Mouse (Mus musculus) neutrophil, adult 83 days (primary cell): ENCODE data around the gene 1700014D04Rik. TPM values are rescaled to one million over a fixed set of nuclear protein-coding genes. Genes with fewer than 3 reads are reported as not detected.

Experiments used
- total RNA-seq, 2 experiments: library from RNA; stranded (reverse); gene quantifications; one replicate each; pipeline ENCODE4 v1.2.4; 2023

The 1700014D04Rik gene
- not detected for total RNA-seq

DNA sequence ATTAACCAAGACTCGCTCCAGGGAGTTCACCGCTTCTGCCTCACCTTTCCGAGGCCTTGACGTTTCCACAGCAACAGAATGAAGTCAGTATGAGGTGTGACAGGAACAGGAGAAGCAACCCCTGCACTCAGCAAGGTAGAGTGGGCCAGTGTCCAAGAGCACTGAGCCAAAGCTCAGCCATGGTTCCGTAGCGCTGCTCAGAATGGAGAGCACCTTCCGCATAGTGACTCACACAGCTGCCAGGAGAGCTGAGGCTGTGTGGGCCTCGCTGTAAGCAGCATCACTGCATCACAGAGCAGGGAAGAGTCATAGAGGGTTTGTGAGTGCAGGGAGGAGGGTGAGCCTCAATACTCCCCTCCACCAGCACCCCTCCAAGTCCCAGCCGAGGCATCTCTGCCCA is at the start of gene 1700014D04Rik:
1700014D04Rik (minus strand) TSS at position 42 of the 400 bp plus-strand sequence.

GRCm38 (mm10) chr13:59782145-59782544 is 35.6 kb upstream of the 1700014D04Rik start, which contains the start of gene Gm49354:
Gene Gm49354, minus strand, starts transcription at chr13:59782245.

DNA sequence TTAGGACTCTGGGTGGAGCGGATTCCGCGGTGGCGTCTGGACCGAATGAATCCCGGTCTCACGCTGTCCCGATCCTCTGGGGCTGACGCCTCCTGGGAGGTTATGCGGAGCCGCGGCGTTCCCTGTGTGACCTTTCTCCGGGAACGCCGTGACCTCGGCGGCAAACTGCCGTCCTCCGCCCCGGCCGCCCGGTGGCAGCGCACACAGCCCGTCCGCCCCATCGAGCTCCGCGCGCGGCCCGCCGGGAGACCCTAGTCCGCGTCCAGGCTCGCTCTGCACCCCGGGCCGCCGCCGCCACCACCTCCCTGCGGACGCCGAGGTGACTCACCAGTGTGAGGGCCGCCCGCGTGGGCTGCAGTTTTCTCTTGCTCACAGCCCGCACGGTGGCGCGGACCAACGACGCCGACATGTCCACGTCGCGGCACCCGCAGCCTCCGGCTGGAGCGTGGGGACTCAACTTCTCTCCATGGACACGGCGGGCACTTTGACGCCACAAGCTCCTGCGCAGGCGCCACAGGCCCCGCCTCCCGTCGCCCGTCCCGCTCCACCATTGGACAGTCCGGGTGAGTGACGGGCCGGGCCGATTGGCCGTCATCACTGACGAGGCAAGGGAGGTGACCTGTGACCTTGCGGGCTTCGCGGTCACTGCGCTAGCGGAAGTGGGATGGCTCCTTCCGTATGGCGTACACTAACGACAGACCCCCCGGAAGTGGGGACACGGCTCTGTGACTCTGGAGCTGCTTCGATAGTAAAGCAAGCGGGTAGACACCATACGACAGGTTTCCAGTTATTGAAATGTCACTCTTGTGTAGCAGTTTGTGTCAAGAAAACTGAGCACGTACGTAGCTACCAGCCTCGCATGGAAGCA is 23.0 kb upstream of the 1700014D04Rik start, which contains the start of gene Isca1:
Isca1 (minus strand) TSS at position 515 of the 868 bp plus-strand sequence.

GRCm38 (mm10) chr13:59731652-59732051 is 14.9 kb downstream of the 1700014D04Rik start, which contains the start of gene Spata31d1d:
Gene Spata31d1d, minus strand, starts transcription at chr13:59731752.

GRCm38 (mm10) chr13:59711984-59712383 is 34.6 kb downstream of the 1700014D04Rik start, which contains the start of gene Spata31d1b:
Gene Spata31d1b, plus strand, starts transcription at chr13:59712284.

GRCm38 (mm10) chr13:59710230-59710629 is 36.3 kb downstream of the 1700014D04Rik start, which contains the start of gene Spata31d1a:
Gene Spata31d1a, minus strand, starts transcription at chr13:59710330.

DNA sequence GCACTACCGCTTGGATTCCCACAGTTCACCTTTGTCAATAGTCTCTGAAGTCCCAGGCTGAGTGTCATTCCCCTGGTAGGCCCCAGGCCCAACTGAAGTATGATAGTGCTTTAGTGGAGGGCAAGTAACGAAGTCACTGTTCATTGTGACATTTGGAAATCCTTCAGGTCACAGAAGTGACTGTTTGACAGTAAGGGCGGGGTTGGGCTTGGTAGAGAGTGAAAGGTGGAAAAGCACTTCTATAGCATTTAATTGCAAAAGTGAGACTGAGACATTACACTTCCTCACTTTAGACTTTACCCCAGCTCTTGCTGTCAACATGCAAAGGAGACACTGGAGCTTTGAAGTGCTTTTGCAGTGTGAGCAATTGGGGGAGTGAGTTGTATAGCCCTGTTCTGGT is 52.5 kb downstream of the 1700014D04Rik start, which contains the start of gene 4921517D22Rik:
4921517D22Rik (minus strand) TSS at position 101 of the 400 bp plus-strand sequence.

Other genes with a start within 250 kb of the 1700014D04Rik start
- 10 to 100 TPM; 49.5 to 50.1 TPM for gene Agtpbp1, start 161.5 kb downstream of the 1700014D04Rik start, total RNA-seq
- 10 to 100 TPM; 54.1 to 72.1 TPM for gene Naa35, start 161.5 kb downstream of the 1700014D04Rik start, total RNA-seq
- 10 to 100 TPM; 19.7 to 24.3 TPM for gene Golm1, start 70.9 kb downstream of the 1700014D04Rik start, total RNA-seq
- not detected for gene 4921517D22Rik, start 52.6 kb downstream of the 1700014D04Rik start, total RNA-seq
- gene Spata31d1a, start 36.4 kb downstream of the 1700014D04Rik start, total RNA-seq = under 1 TPM in 1 of 2 experiments, not detected in 1; 0.11 TPM
- gene Spata31d1b, start 34.5 kb downstream of the 1700014D04Rik start, total RNA-seq = not detected
- gene Spata31d1d, start 15.0 kb downstream of the 1700014D04Rik start, total RNA-seq = not detected
- gene Isca1, start 23.1 kb upstream of the 1700014D04Rik start, total RNA-seq = 10 to 100 TPM; 47.6 to 49.2 TPM
- not detected for gene Gm49354, start 35.5 kb upstream of the 1700014D04Rik start, total RNA-seq
- 100 to 1,000 TPM; 305 to 366 TPM for gene Tut7, start 76.4 kb upstream of the 1700014D04Rik start, total RNA-seq